Mouse (Mus musculus) brain, adult 2 months (tissue): ENCODE data around the gene Ccnh.
"Not testable (repeated sequence)": the region's sequence is repeated elsewhere in the genome, so short reads cannot be mapped to it uniquely, and the experiment has no call there.

ENCODE experiments used
- DNase-seq: peaks from one replicate; pipeline ENCODE4 v3.0.0; 2011; ENCODE audit warnings: low read depth, low spot score

Gene Ccnh

GRCm38 (mm10) chr13:85188903-85189643 is at the start of gene Ccnh:
Gene Ccnh, plus strand, starts transcription at chr13:85189408.
- peak; percentile 97 for DNase-seq

GRCm38 (mm10) chr13:85143361-85143760 is 45.8 kb upstream of the Ccnh start:
- DNase-seq = not testable (repeated sequence)

GRCm38 (mm10) chr13:85146471-85146870 is 42.7 kb upstream of the Ccnh start:
- no peak for DNase-seq

GRCm38 (mm10) chr13:85154746-85155145 is 34.5 kb upstream of the Ccnh start:
- no peak for DNase-seq

- DNase-seq = no peak
These were observed 29.2 kb upstream of the Ccnh start for GRCm38 (mm10) chr13:85159971-85160370.

- DNase-seq = peak; percentile 53
These were observed 24.6 kb upstream of the Ccnh start for GRCm38 (mm10) chr13:85164512-85165124.

- DNase-seq = peak; percentile 55
These were observed 475 bp downstream of the Ccnh start for GRCm38 (mm10) chr13:85189644-85190121.

GRCm38 (mm10) chr13:85191253-85191652 is 2.0 kb downstream of the Ccnh start:
- DNase-seq = no peak

GRCm38 (mm10) chr13:85207493-85207892 is 18.3 kb downstream of the Ccnh start:
- peak; percentile 11 for DNase-seq

- no peak for DNase-seq
These were observed 19.4 kb downstream of the Ccnh start for GRCm38 (mm10) chr13:85208656-85209055.

- DNase-seq = peak; percentile 70
These were observed 21.1 kb downstream of the Ccnh start for GRCm38 (mm10) chr13:85210353-85210752.

- DNase-seq = peak; percentile 12
These were observed 29.4 kb downstream of the Ccnh start for GRCm38 (mm10) chr13:85218656-85219055.

GRCm38 (mm10) chr13:85238760-85239159 is 49.6 kb downstream of the Ccnh start:
- DNase-seq = peak; percentile 16
